Mouse (Mus musculus) stomach, postnatal 0 days (tissue): ENCODE measurements around the gene Mtg2. TPM values are rescaled to one million over a fixed set of nuclear protein-coding genes. Genes with fewer than 3 reads are reported as not detected.

Experiments used
- ATAC-seq: fragments of 200-750 bp; cut with Nextera tagmentation; 2 replicates; pipeline ENCODE4 v1.8.0; 2017; ENCODE audit not compliant: low FRiP score, low TSS enrichment
- DNase-seq: peaks from one replicate; pipeline ENCODE4 v3.0.0-alpha.2; 2016; ENCODE audit warnings: low spot score
- H3K27ac ChIP-seq: fragments of 300-500 bp; sonication (generic); replicated peaks from 2 replicates; pipeline ENCODE4 v1.5.1; 2014; ENCODE audit warnings: mild to moderate bottlenecking, control low read depth
- H3K27me3 ChIP-seq: fragments of 300-500 bp; sonication (generic); 2 replicates; pipeline ENCODE4 v1.6.1; 2014; ENCODE audit warnings: low read length; ENCODE audit not compliant: control insufficient read depth, insufficient read depth
- H3K36me3 ChIP-seq: fragments of 300-500 bp; sonication (generic); 2 replicates; pipeline ENCODE4 v1.6.1; 2014; ENCODE audit warnings: low read length, mixed read lengths; ENCODE audit not compliant: control insufficient read depth, insufficient read depth
- H3K4me1 ChIP-seq: fragments of 300-500 bp; sonication (generic); replicated peaks from 2 replicates; pipeline ENCODE4 v1.6.1; 2014; ENCODE audit warnings: antibody characterized with exemption; ENCODE audit not compliant: control insufficient read depth, insufficient read depth
- H3K4me2 ChIP-seq: fragments of 300-500 bp; sonication (generic); replicated peaks from 2 replicates; pipeline ENCODE4 v1.6.1; 2014; ENCODE audit warnings: low read depth, mild to moderate bottlenecking, control low read depth, moderate library complexity
- H3K4me3 ChIP-seq: fragments of 300-500 bp; sonication (generic); 2 replicates; pipeline ENCODE4 v1.5.1; 2014; ENCODE audit warnings: low read depth, low read length, control low read depth
- H3K9ac ChIP-seq: fragments of 300-500 bp; sonication (generic); 2 replicates; pipeline ENCODE4 v1.6.1; 2014; ENCODE audit warnings: mild to moderate bottlenecking, low read length, control low read depth, mixed read lengths
- H3K9me3 ChIP-seq: fragments of 300-500 bp; sonication (generic); 2 replicates; pipeline ENCODE4 v1.6.1; 2016; ENCODE audit warnings: low read length; ENCODE audit not compliant: control insufficient read depth
- CTCF ChIP-seq: IDR thresholded peaks from 2 replicates; pipeline ENCODE4 v1.5.1; 2016; ENCODE audit warnings: antibody characterized with exemption, low read depth, mild to moderate bottlenecking, moderate library complexity
- EP300 ChIP-seq: optimal IDR thresholded peaks from 2 replicates; pipeline ENCODE3; 2016; ENCODE audit warnings: antibody characterized with exemption
- WGBS: fragments of 180-500 bp; shearing (Covaris S2); extraction: QIAGEN DNeasy Blood & Tissue Kit; methylation state at CpG from one replicate; pipeline ENCODE4 v1.1.7; 2014; 5-methylcytosine and 5-hydroxymethylcytosine counted together
- polyA plus RNA-seq: library from polyadenylated mRNA; unstranded; fragments of >200 nt; fragmentation: Nextera tagmentation; extraction: Ambion mirVana; gene quantifications from 2 replicates; pipeline ENCODE4 v1.2.1, GENCODE M21; 2015

The Mtg2 gene
- polyA plus RNA-seq, 1 experiment from 2014 or later, result 14.0 TPM

DNA sequence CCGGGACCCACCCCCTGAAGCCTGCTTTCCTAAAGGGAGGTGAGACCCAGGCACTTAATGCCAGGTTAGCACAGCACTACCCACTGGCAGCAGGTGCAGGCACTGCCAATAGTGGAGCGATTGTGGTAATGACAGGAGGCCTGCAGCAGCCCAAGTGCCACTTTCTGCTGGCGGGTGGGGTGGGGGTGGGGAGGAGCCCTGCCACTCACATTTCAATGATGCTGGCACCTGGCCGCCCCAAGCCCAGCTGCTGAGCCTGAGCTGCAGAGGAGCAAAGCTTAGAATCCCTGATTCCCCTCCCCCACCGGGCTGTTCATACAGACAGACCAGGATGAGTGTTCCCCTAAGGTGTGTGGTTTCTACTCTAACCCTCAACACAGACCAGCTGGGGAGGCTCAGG lies 25.3 kb downstream of the Mtg2 start:
- no peak for TF ChIP-seq CTCF
- no peak for TF ChIP-seq EP300
- ATAC-seq, result no peak
- H3K36me3 ChIP-seq, result no peaks in the 10 kb centered on the region
- no peaks in the 10 kb centered on the region for H3K9me3 ChIP-seq
- H3K4me3 ChIP-seq, result no peak overlapping the region
- H3K27ac ChIP-seq, result no peak overlapping the region
- H3K4me2 ChIP-seq, result no peak overlapping the region
- no peaks in the 10 kb centered on the region for H3K4me1 ChIP-seq
- no peak overlapping the region for H3K9ac ChIP-seq
- DNase-seq, result no peak
- H3K27me3 ChIP-seq, result no peaks in the 10 kb centered on the region; the same call in 1 of the 2 replicates
- 49% methylated on average over 5 of the region's 5 CpGs for WGBS

DNA sequence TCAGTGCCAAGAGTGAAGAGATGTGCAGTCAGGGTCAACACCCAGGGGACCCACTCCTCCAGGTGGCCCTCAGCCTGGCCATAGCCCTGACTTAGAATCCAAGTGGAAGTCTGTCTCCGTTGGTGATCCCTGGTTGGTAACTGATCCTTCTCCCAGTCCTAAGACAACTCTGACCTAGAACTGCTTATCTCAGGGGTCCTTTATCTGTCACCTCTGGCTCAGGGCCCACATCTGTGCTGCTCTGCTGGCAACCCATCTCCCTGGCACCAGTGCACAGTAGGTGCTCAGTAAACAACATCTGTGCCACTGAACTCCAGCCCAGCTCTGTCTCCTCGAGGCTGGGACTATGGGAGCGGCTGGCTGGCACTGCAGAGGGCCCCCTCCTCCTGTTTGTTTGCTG lies 27.2 kb downstream of the Mtg2 start:
- no peak overlapping the region for H3K9ac ChIP-seq
- WGBS, result 45% methylated on average over 3 of the region's 3 CpGs
- H3K27ac ChIP-seq, result no peak overlapping the region
- H3K4me3 ChIP-seq, result no peak overlapping the region
- H3K4me1 ChIP-seq, result no peaks in the 10 kb centered on the region
- peaks cover 7% of the 10 kb centered on the region; the same call in 1 of the 2 replicates for H3K27me3 ChIP-seq
- no peak for DNase-seq
- no peak for ATAC-seq
- TF ChIP-seq CTCF, result no peak
- TF ChIP-seq EP300, result no peak
- no peak overlapping the region for H3K4me2 ChIP-seq
- H3K36me3 ChIP-seq, result no peaks in the 10 kb centered on the region
- no peaks in the 10 kb centered on the region for H3K9me3 ChIP-seq

DNA sequence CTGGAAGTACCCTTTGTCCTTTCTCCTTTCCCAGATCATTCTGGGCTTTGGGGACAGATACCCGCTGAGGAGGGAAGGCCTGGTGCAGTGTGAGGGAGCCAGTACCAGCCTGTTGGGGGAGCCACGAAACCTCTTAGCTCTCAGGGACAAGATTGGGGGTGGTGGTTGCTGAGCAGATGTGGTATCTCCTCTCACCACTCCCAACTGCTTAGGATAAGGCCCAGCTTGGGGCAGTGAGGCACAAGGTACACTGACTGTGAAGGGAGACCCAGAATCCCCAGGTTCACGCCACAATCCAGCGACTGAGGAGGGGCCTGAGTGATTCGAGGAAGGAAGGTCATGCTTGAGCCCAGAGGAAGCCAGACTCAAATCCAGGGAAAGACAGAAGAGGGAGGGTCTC lies 27.8 kb downstream of the Mtg2 start:
- ATAC-seq, result no peak
- H3K4me2 ChIP-seq, result no peak overlapping the region
- H3K9ac ChIP-seq, result no peak overlapping the region
- peaks cover 11% of the 10 kb centered on the region; the same call in 1 of the 2 replicates for H3K27me3 ChIP-seq
- no peaks in the 10 kb centered on the region for H3K4me1 ChIP-seq
- H3K4me3 ChIP-seq, result no peak overlapping the region
- no peak overlapping the region for H3K27ac ChIP-seq
- H3K9me3 ChIP-seq, result no peaks in the 10 kb centered on the region
- WGBS, result 48% methylated on average over 5 of the region's 5 CpGs
- no peaks in the 10 kb centered on the region for H3K36me3 ChIP-seq
- no peak for DNase-seq
- TF ChIP-seq EP300 (no peak), CTCF (peak; percentile 19; the same call in 1 of the 2 replicates)

DNA sequence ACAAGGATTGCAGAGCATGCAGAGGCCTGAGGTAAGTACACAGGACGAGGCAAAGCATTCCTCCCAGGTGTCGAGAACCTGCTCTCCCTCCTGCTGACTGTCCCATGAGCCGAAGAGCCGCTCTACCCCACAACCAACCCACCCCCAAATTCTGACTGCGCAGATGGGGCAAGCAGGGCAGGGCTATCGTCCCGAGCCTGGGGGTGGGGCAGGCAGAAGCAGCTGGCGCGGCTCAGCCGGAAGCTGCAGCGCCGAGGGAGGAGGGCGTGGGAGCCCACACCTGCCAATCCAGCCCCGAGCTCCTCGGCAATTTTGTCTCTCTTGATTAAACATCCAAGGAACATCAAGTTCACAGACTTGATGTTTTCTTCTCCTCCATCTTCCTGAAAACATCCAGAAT lies 29.1 kb downstream of the Mtg2 start:
- Histone ChIP-seq H3K4me1 (peaks cover 4% of the 10 kb centered on the region; the same call in 1 of the 2 replicates), H3K4me3 (no peak overlapping the region), H3K36me3 (no peaks in the 10 kb centered on the region), H3K4me2 (no peak overlapping the region), H3K27me3 (peaks cover 19% of the 10 kb centered on the region; the same call in 1 of the 2 replicates), H3K27ac (no peak overlapping the region), H3K9me3 (no peaks in the 10 kb centered on the region), H3K9ac (no peak overlapping the region)
- 6% methylated on average over 15 of the region's 15 CpGs for WGBS
- TF ChIP-seq EP300 (no peak), CTCF (no peak)
- no peak for ATAC-seq
- no peak for DNase-seq

DNA sequence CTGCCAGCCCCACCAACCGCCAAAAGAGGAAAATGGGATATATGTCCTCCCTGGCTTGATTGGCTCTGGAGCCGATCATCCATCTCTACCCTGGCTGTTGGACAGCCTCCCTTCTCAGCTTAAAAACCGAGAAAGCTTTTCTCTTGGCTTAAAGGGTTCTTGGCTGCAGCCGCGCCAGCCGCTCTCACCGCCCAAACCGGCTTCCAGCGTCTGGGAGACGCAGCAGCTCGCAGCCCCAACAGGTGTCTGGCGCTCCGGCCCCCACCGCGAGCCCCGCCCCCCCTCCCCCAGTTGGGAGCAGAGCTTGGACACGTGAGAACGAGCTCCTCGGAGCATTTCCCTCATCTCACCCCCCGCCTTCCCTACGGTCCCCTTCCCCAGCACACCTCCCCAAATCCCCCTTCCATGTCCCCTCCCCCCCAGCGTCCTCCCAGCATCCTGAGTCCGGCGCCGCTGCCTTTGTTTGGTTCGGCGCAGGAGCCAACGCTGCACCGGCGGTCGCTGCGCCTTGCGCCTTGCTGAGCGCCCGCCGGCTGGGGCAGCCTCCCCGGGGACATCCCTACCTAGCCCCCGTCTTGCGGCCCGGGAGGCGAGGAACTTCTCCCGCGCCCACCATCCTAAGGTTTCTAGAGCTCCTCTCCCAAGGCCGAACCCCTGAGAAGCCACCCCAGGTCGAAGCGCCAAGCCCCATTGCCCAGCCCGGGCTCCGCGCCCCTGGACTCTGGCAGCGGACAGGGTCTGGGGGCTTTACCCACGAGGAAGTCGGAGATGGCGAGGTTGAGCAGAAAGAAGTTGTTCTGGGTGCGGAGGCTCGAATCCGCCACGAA lies 33.0 kb downstream of the Mtg2 start:
- H3K27me3 ChIP-seq, result peaks cover 26% of the 10 kb centered on the region; the same call in 1 of the 2 replicates
- H3K27ac ChIP-seq, result no peak overlapping the region
- no peak for ATAC-seq

DNA sequence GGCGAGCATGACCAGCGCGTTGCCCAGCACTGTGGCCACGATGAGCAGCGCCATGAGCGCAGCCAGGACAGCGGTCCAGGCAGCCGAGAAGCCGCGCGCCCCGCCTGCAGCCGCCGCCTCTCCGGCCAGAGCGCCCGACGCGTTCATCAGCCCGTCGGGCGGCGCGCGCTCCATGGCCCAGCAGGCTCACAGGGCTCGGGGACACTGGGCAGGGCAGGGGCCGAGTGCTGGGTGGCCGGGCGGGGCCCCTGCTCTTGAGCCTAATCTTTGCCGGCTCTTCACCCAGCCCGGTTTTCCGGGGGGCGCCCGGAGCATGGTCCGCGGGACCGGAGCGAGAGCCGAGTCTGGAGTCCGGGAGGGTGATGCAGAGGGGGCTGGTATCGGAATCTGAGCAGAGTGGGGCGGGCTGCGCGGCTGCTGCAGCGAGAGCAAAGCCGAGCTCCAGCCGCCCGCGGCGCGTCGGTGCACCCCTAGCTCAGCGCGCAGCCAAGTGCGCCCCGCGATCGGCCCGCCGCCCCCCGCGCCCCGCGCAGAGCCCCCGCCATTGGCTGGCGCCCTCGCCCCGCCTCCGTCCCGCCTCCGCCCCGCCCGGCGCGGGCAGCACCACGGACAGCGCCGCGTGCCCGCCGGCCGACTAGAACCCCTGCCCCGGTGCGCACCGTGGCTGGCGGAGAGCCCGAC lies 33.7 kb downstream of the Mtg2 start, which contains the start of gene Hrh3:
TSS of gene Hrh3 (minus strand) at position 511 of the 681 bp plus-strand sequence.
- peaks cover 4% of the 10 kb centered on the region; the same call in 1 of the 2 replicates for H3K4me1 ChIP-seq
- TF ChIP-seq EP300 (no peak), CTCF (no peak)
- H3K9ac ChIP-seq, result no peak within 1 kb of the TSS
- ATAC-seq (peak; percentile 77), DNase-seq (peak; percentile 80)
- H3K36me3 ChIP-seq, result no peaks in the 10 kb centered on the region
- H3K4me2 ChIP-seq, result peak within 1 kb of the TSS; percentile 93
- peak within 1 kb of the TSS; percentile 45 for H3K4me3 ChIP-seq
- peaks cover 26% of the 10 kb centered on the region; the same call in 1 of the 2 replicates for H3K27me3 ChIP-seq
- H3K9me3 ChIP-seq, result no peaks in the 10 kb centered on the region
- H3K27ac ChIP-seq, result no peak within 1 kb of the TSS; the same call in 1 of the 2 replicates
- under 1% methylated on average over 56 of the region's 87 CpGs for WGBS

More for the DNA sequence above, 33.0 kb downstream of the Mtg2 start:
- DNase-seq, result no peak
- Histone ChIP-seq H3K36me3 (no peaks in the 10 kb centered on the region), H3K9me3 (no peaks in the 10 kb centered on the region), H3K4me2 (peak overlapping the region; percentile 93), H3K4me1 (peaks cover 4% of the 10 kb centered on the region; the same call in 1 of the 2 replicates), H3K4me3 (peak overlapping the region; percentile 45), H3K9ac (no peak overlapping the region)
- TF ChIP-seq EP300 (no peak), CTCF (no peak)
- 2% methylated on average over 56 of the region's 57 CpGs for WGBS
